Mouse (Mus musculus) hindbrain, postnatal 0 days (tissue): ENCODE results near the gene Zbp1. TPM values are rescaled to one million over a fixed set of nuclear protein-coding genes. Genes with fewer than 3 reads are reported as not detected.

Experiments
- ATAC-seq: fragments of 200-750 bp; cut with Nextera tagmentation; 2 replicates; pipeline ENCODE4 v1.8.0; 2017; ENCODE audit warnings: mild to moderate bottlenecking, moderate TSS enrichment, moderate library complexity
- DNase-seq: peaks from one replicate; pipeline ENCODE4 v3.0.0-alpha.2; 2015; ENCODE audit warnings: low spot score
- H3K27ac ChIP-seq: fragments of 300-500 bp; sonication (generic); 2 replicates; pipeline ENCODE4 v1.5.1; 2014; ENCODE audit warnings: mild to moderate bottlenecking
- H3K27me3 ChIP-seq: fragments of 300-500 bp; sonication (generic); 2 replicates; pipeline ENCODE4 v1.6.1; 2014; ENCODE audit warnings: low read length, mixed read lengths; ENCODE audit not compliant: insufficient read depth
- H3K36me3 ChIP-seq: fragments of 300-500 bp; sonication (generic); 2 replicates; pipeline ENCODE4 v1.6.1; 2014; ENCODE audit warnings: low read length, mixed read lengths; ENCODE audit not compliant: insufficient read depth
- H3K4me1 ChIP-seq: fragments of 300-500 bp; sonication (generic); 2 replicates; pipeline ENCODE4 v1.6.1; 2014; ENCODE audit warnings: antibody characterized with exemption, low read length, mixed read lengths; ENCODE audit not compliant: insufficient read depth
- H3K4me2 ChIP-seq: fragments of 300-500 bp; sonication (generic); 2 replicates; pipeline ENCODE4 v1.6.1; 2014; ENCODE audit warnings: low read depth, mild to moderate bottlenecking, low read length, moderate library complexity, mixed read lengths
- H3K4me3 ChIP-seq: fragments of 300-500 bp; sonication (generic); 2 replicates; pipeline ENCODE4 v1.5.1; 2014; ENCODE audit warnings: low read length
- H3K9ac ChIP-seq: fragments of 300-500 bp; sonication (generic); replicated peaks from 2 replicates; pipeline ENCODE4 v1.6.1; 2014; ENCODE audit warnings: mild to moderate bottlenecking, low read length, moderate library complexity, mixed read lengths
- H3K9me3 ChIP-seq: fragments of 300-500 bp; sonication (generic); 2 replicates; pipeline ENCODE4 v1.6.1; 2016; ENCODE audit warnings: low read length, mixed read lengths
- CTCF ChIP-seq: IDR thresholded peaks from 2 replicates; pipeline ENCODE4 v1.5.1; 2016; ENCODE audit warnings: antibody characterized with exemption, control low read depth, low read depth
- WGBS: fragments of 180-500 bp; shearing (Covaris S2); extraction: QIAGEN DNeasy Blood & Tissue Kit; methylation state at CpG from one replicate; pipeline ENCODE4 v1.1.7; 2014; 5-methylcytosine and 5-hydroxymethylcytosine counted together
- polyA plus RNA-seq: library from polyadenylated mRNA; unstranded; fragments of >200 nt; fragmentation: Nextera tagmentation; extraction: Ambion mirVana; gene quantifications from 2 replicates; pipeline ENCODE4 v1.2.1, GENCODE M21; 2015
- total RNA-seq: library from RNA; depleted of rRNA; stranded (reverse); fragments of >200 nt; gene quantifications from 2 replicates; pipeline ENCODE4 v1.2.3, GENCODE M21; 2014; rRNA removed

Zbp1 gene
- total and polyA plus RNA-seq, 2 experiments from 2014 or later: 0.68 TPM; not detected in 1

DNA sequence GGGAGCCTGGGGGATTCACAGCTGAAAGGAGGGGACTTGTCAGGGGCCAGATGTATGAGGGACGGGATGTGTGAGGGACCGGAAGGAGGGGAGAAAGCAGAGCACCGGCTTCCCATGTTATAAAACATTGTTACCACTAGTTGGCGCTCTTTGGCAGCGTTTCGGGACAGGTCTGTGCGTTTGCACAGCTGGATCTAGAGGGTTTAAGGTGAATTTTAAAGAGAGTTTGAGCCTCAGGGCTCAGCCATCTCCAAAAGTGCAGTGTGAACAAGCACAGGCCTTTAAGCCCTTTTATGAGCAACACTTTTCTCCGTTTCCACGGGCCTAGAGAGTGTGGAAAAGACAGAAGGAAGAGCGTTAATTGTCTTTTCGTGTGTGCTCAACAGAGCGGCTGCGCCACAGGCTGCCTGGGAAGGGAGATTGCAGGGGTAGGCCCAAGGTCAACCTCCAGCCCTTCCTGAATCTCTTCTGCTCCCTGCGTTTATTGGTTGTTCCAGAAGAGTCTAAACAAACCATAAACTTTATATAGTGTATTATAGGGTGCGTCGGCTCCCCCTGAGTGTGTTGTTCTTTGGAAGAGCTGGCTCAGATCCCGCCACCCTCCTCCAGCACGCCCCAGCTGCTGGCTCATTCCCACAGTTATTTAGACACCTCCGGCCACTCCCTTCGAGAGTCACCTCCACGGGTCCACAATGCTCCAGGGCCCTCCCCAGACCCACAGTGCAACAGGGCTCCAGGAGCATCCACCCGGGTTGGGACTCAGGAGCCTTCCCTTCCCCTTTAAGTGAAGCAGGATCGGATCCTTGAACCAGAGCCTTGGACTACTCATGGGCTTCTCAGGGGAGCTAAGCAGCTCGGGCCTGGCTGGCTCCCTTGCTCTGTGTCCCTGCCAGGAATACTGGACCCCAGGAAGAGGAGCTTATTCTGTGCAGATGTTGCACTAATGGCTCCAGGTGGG lies 59.1 kb downstream of the Zbp1 start:
- peak; percentile 90 for TF ChIP-seq CTCF
- Histone ChIP-seq H3K27me3 (no peaks in the 10 kb centered on the region), H3K27ac (peak overlapping the region; percentile 1; the same call in 1 of the 2 replicates), H3K36me3 (no peaks in the 10 kb centered on the region), H3K4me1 (no peaks in the 10 kb centered on the region), H3K4me3 (no peak overlapping the region), H3K4me2 (no peak overlapping the region), H3K9ac (no peak overlapping the region), H3K9me3 (no peaks in the 10 kb centered on the region)
- peak; percentile 86 for DNase-seq
- peak; percentile 91 for ATAC-seq
- 49% methylated on average over 24 of the region's 24 CpGs for WGBS

DNA sequence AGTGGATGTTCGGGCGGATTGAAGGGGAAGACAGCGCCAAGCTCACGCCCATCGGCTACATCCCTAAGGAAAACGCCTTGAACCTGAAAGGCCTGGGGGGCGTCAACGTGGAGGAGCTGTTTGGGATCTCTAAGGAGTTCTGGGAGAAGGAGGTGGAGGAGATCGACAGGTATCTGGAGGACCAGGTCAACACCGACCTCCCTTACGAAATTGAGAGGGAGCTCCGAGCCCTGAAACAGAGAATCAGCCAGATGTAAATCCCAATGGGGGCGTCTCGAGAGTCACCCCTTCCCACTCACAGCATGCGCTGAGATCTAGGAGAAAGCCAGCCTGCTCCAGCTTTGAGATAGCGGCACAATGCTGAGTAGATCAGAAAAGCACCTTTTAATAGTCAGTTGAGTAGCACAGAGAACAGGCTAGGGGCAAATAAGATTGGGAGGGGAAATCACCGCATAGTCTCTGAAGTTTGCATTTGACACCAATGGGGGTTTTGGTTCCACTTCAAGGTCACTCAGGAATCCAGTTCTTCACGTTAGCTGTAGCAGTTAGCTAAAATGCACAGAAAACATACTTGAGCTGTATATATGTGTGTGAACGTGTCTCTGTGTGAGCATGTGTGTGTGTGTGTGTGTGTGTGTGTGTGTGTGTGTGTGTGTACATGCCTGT lies 60.2 kb downstream of the Zbp1 start:
- no peak for TF ChIP-seq CTCF
- DNase-seq: no peak
- ATAC-seq: no peak
- Histone ChIP-seq H3K4me3 (no peak overlapping the region), H3K36me3 (no peaks in the 10 kb centered on the region), H3K4me1 (no peaks in the 10 kb centered on the region), H3K9ac (no peak overlapping the region), H3K9me3 (no peaks in the 10 kb centered on the region), H3K27ac (no peak overlapping the region), H3K4me2 (no peak overlapping the region), H3K27me3 (no peaks in the 10 kb centered on the region)
- WGBS: 86% methylated on average over 19 of the region's 19 CpGs

DNA sequence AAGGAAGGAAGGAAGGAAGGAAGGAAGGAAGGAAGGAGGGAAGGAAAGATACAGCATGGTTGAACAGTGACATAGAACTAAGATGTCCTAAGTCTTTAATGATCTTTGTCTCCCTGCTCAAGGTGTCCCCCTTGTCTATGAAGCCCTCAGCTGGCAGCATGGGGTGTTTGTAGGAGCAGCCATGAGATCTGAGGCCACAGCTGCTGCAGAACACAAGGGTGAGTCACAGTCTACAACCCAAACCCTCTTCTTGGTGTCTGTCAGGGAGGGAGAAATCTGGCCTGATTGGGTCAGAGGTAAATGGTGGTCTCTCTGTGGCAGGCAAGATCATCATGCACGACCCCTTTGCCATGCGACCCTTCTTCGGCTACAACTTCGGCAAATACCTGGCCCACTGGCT lies 60.9 kb downstream of the Zbp1 start:
- no peaks in the 10 kb centered on the region for H3K36me3 ChIP-seq
- H3K4me1 ChIP-seq: no peaks in the 10 kb centered on the region
- H3K9me3 ChIP-seq: no peaks in the 10 kb centered on the region
- no peaks in the 10 kb centered on the region for H3K27me3 ChIP-seq
- H3K4me3 ChIP-seq: no peak overlapping the region
- ATAC-seq (no peak), DNase-seq (no peak)
- no peak overlapping the region for H3K4me2 ChIP-seq
- no peak for TF ChIP-seq CTCF
- no peak overlapping the region for H3K9ac ChIP-seq
- no peak overlapping the region for H3K27ac ChIP-seq
- 95% methylated on average over 4 of the region's 4 CpGs for WGBS

DNA sequence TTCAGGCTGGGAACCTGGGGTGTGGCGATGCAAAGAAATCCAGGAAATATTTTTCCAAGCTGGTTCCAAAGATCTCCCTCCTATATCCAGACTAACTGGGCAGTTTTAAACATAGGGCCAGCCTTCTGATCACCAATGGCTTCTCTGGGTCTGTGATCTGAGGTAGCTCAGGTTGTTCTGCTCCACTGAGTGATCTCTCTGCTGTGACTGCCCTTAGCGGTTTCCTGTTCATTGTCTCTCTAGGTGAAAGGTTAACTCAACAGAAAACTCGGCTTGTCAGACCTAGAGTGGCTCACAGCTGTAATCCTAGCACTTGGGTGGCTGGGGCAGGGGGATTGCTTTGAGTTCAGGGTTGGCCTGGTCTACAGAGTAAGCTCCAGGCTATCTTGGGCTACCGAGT lies 61.3 kb downstream of the Zbp1 start:
- no peak overlapping the region for H3K9ac ChIP-seq
- no peak overlapping the region for H3K4me3 ChIP-seq
- TF ChIP-seq CTCF: no peak
- H3K27me3 ChIP-seq: no peaks in the 10 kb centered on the region
- H3K4me2 ChIP-seq: no peak overlapping the region
- H3K36me3 ChIP-seq: no peaks in the 10 kb centered on the region
- no peak for ATAC-seq
- no peak overlapping the region for H3K27ac ChIP-seq
- WGBS: 64% methylated on average over 4 of the region's 4 CpGs
- no peak for DNase-seq
- H3K9me3 ChIP-seq: no peaks in the 10 kb centered on the region
- H3K4me1 ChIP-seq: no peaks in the 10 kb centered on the region

DNA sequence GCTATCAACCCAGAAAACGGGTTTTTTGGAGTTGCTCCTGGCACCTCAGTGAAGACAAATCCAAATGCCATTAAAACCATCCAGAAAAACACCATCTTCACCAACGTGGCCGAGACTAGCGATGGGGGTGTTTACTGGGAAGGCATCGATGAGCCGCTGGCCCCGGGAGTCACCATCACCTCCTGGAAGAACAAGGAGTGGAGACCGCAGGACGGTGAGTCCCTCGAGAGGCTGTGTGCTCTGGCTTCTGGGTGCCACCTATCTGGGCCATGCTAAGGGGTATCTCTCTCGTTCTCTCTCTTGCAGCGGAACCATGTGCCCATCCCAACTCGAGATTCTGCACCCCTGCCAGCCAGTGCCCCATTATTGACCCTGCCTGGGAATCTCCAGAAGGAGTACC lies 61.8 kb downstream of the Zbp1 start:
- no peaks in the 10 kb centered on the region for H3K36me3 ChIP-seq
- no peak for TF ChIP-seq CTCF
- WGBS: 88% methylated on average over 13 of the region's 13 CpGs
- no peaks in the 10 kb centered on the region for H3K4me1 ChIP-seq
- H3K27me3 ChIP-seq: no peaks in the 10 kb centered on the region
- H3K27ac ChIP-seq: no peak overlapping the region
- H3K9me3 ChIP-seq: no peaks in the 10 kb centered on the region
- no peak overlapping the region for H3K9ac ChIP-seq
- DNase-seq (no peak), ATAC-seq (no peak)
- no peak overlapping the region for H3K4me3 ChIP-seq
- no peak overlapping the region for H3K4me2 ChIP-seq

Other genes starting within 250 kb of the Zbp1 start
- gene Spo11, start 241.2 kb downstream of the Zbp1 start, total RNA-seq: 0.07 and 1.0 TPM in 2 replicates
- 0.86 and 0.96 TPM in 2 replicates for gene Spo11, start 241.2 kb downstream of the Zbp1 start, polyA plus RNA-seq
- gene Rae1, start 218.8 kb downstream of the Zbp1 start, total RNA-seq: 85.3 and 96.0 TPM in 2 replicates
- gene Rae1, start 218.8 kb downstream of the Zbp1 start, polyA plus RNA-seq: 112 and 116 TPM in 2 replicates
- gene Rbm38, start 198.4 kb downstream of the Zbp1 start, total RNA-seq: 12.6 and 17.0 TPM in 2 replicates
- 9.7 and 10.3 TPM in 2 replicates for gene Rbm38, start 198.4 kb downstream of the Zbp1 start, polyA plus RNA-seq
- gene Ctcfl, start 99.4 kb downstream of the Zbp1 start, total RNA-seq: not detected in 2 replicates
- gene Ctcfl, start 99.4 kb downstream of the Zbp1 start, polyA plus RNA-seq: not detected in 2 replicates
- gene Pck1, start 65.9 kb downstream of the Zbp1 start, total RNA-seq: 0.21 TPM in 1 of 2 replicates, not detected in the other
- not detected in 2 replicates for gene Pck1, start 65.9 kb downstream of the Zbp1 start, polyA plus RNA-seq
- gene Pmepa1, start 57.6 kb upstream of the Zbp1 start, total RNA-seq: 7.7 and 16.0 TPM in 2 replicates
- 2.6 and 3.0 TPM in 2 replicates for gene Pmepa1, start 57.6 kb upstream of the Zbp1 start, polyA plus RNA-seq